Mouse (Mus musculus) midbrain, embryonic 11.5 days (tissue): ENCODE measurements at regions not wholly inside any gene's neighbourhood (a gene's known extent, or its start where the extent isn't known, plus 50 kb on each side); places are given as distances from the start of the nearest gene placed in this dataset.
A peak's percentile ranks its signal among the peaks of the same experiment; 100 is the strongest.

Source experiments
- ATAC-seq: fragments of 200-750 bp; cut with Nextera tagmentation; 2 replicates; pipeline ENCODE4 v1.8.0; 2017; ENCODE audit warnings: moderate TSS enrichment, moderate library complexity; ENCODE audit not compliant: low FRiP score
- DNase-seq: peaks from one replicate; pipeline ENCODE4 v3.0.0; 2015; ENCODE audit warnings: low spot score; ENCODE audit errors: missing footprints
- H3K27ac ChIP-seq: fragments of 300-500 bp; sonication (generic); 2 replicates; pipeline ENCODE4 v1.5.1; 2014; ENCODE audit warnings: low read depth, low read length
- H3K27me3 ChIP-seq: fragments of 300-500 bp; sonication (generic); 2 replicates; pipeline ENCODE4 v1.6.1; 2014; ENCODE audit warnings: mild to moderate bottlenecking, low read length, moderate library complexity, mixed read lengths; ENCODE audit not compliant: control insufficient read depth, insufficient read depth
- H3K36me3 ChIP-seq: fragments of 300-500 bp; sonication (generic); 2 replicates; pipeline ENCODE4 v1.6.1; 2014; ENCODE audit warnings: mild to moderate bottlenecking, low read length, moderate library complexity, mixed read lengths; ENCODE audit not compliant: control insufficient read depth, insufficient read depth
- H3K4me1 ChIP-seq: fragments of 300-500 bp; sonication (generic); 2 replicates; pipeline ENCODE4 v1.6.1; 2014; ENCODE audit warnings: low read length; ENCODE audit not compliant: control insufficient read depth, insufficient read depth
- H3K4me2 ChIP-seq: fragments of 300-500 bp; sonication (generic); 2 replicates; pipeline ENCODE4 v1.6.1; 2014; ENCODE audit warnings: mild to moderate bottlenecking, moderate library complexity
- H3K4me3 ChIP-seq: fragments of 300-500 bp; sonication (generic); 2 replicates; pipeline ENCODE4 v1.5.1; 2014; ENCODE audit warnings: low read depth, low read length
- H3K9ac ChIP-seq: fragments of 300-500 bp; sonication (generic); 2 replicates; pipeline ENCODE4 v1.6.1; 2014; ENCODE audit warnings: low read length
- H3K9me3 ChIP-seq: fragments of 300-500 bp; sonication (generic); 2 replicates; pipeline ENCODE4 v1.6.1; 2016; ENCODE audit warnings: low read length; ENCODE audit not compliant: control insufficient read depth
- WGBS: fragments of 180-500 bp; shearing (Covaris S2); extraction: QIAGEN DNeasy Blood & Tissue Kit; methylation state at CpG from one replicate; pipeline ENCODE4 v1.1.7; 2014; 5-methylcytosine and 5-hydroxymethylcytosine counted together

GRCm38 (mm10) chrX:10984894-10985293 lies 270.1 kb downstream of the Mid1ip1 start:
- H3K27ac ChIP-seq: no peak overlapping the region
- no peak overlapping the region for H3K4me2 ChIP-seq
- ATAC-seq: no peak
- H3K36me3 ChIP-seq: no peaks in the 10 kb centered on the region
- H3K9me3 ChIP-seq: no peaks in the 10 kb centered on the region
- H3K9ac ChIP-seq: no peak overlapping the region
- 92% methylated on average over 7 of the region's 7 CpGs for WGBS
- H3K27me3 ChIP-seq: no peaks in the 10 kb centered on the region
- DNase-seq: no peak
- H3K4me3 ChIP-seq: no peak overlapping the region
- H3K4me1 ChIP-seq: no peaks in the 10 kb centered on the region

DNA sequence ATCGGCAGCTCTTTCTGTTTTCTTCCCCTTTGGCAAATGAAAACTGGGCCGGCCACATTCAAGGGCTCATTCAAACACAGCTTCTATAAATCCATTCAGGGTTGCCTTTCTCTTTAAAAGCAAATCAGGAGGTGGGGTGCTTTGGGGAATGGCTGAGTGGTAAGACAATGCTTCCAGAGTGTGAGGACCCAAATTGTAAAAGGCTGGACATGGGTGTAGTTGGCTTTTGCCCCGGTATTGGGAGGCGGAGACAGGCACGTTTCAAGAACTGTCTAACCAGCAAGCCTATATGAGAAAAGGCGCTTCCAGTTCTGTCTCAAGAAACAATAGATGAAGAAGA lies 277.0 kb downstream of the Mid1ip1 start:
- no peaks in the 10 kb centered on the region for H3K27me3 ChIP-seq
- H3K4me2 ChIP-seq: peak overlapping the region; percentile 44
- WGBS: 34% methylated on average over 6 of the region's 6 CpGs
- H3K9me3 ChIP-seq: no peaks in the 10 kb centered on the region
- no peak overlapping the region for H3K4me3 ChIP-seq
- H3K4me1 ChIP-seq: peaks cover 10% of the 10 kb centered on the region
- H3K36me3 ChIP-seq: no peaks in the 10 kb centered on the region
- H3K9ac ChIP-seq: peak overlapping the region; percentile 38; the same call in 1 of the 2 replicates
- ATAC-seq: no peak
- DNase-seq: peak; percentile 93
- H3K27ac ChIP-seq: peak overlapping the region; percentile 72

DNA sequence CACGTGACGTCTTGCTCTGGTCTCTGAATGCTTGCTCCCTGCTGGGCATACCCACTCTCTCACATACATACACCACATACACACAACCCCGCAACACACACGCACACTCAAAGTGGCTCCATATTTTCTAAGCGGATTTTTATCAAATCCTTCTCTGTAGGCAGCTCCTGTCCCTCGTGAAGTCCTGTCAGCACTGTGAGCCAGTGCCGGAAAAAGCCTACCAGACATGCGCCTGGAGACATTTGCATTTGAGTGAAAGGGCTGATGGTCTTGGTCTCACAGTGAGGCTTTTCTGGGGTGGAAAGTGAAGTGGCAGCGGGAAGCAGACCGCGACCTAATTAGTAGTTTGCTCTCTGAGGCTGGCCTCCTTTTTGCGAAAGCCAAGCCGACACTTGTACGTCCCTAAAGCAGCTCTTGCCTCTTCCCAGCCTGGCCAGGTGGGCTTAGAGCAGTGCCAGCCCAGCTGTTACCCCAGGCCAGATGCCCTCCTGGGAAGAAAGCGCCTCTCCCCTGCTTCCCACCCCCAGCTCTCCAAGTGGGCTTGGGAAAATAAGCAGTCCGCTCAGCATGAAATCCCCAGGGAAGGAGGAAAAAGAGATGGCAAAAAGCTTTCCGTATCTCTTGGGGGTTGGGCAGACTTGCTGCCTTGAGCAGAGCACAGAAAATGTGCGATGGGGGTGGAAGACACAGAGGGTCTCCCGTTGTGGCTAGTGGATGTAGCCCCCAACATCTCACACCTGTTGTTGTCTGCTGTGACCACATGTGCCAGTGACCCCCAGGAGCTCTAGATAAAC lies 277.6 kb downstream of the Mid1ip1 start:
- peak overlapping the region; percentile 44 for H3K4me2 ChIP-seq
- peaks cover 10% of the 10 kb centered on the region for H3K4me1 ChIP-seq
- peak; percentile 91 for DNase-seq
- H3K27me3 ChIP-seq: no peaks in the 10 kb centered on the region
- 0 out of 2 replicates have a peak overlapping the region, but pooled peaks have one; percentile 13 for H3K4me3 ChIP-seq
- peak overlapping the region; percentile 45; the same call in 1 of the 2 replicates for H3K9ac ChIP-seq
- no peaks in the 10 kb centered on the region for H3K9me3 ChIP-seq
- H3K27ac ChIP-seq: peak overlapping the region; percentile 72
- no peaks in the 10 kb centered on the region for H3K36me3 ChIP-seq
- peak; percentile 79 for ATAC-seq
- WGBS: 29% methylated on average over 19 of the region's 19 CpGs

GRCm38 (mm10) chrX:10993005-10993377 lies 278.2 kb downstream of the Mid1ip1 start:
- H3K4me2 ChIP-seq: peak overlapping the region; percentile 44
- peak; percentile 68 for ATAC-seq
- H3K4me3 ChIP-seq: 0 out of 2 replicates have a peak overlapping the region, but pooled peaks have one; percentile 13
- H3K27me3 ChIP-seq: no peaks in the 10 kb centered on the region
- peaks cover 10% of the 10 kb centered on the region for H3K4me1 ChIP-seq
- 24% methylated on average over 6 of the region's 6 CpGs for WGBS
- DNase-seq: peak; percentile 90
- no peaks in the 10 kb centered on the region for H3K36me3 ChIP-seq
- no peaks in the 10 kb centered on the region for H3K9me3 ChIP-seq
- peak overlapping the region; percentile 45; the same call in 1 of the 2 replicates for H3K9ac ChIP-seq
- peak overlapping the region; percentile 72; the same call in 1 of the 2 replicates for H3K27ac ChIP-seq

DNA sequence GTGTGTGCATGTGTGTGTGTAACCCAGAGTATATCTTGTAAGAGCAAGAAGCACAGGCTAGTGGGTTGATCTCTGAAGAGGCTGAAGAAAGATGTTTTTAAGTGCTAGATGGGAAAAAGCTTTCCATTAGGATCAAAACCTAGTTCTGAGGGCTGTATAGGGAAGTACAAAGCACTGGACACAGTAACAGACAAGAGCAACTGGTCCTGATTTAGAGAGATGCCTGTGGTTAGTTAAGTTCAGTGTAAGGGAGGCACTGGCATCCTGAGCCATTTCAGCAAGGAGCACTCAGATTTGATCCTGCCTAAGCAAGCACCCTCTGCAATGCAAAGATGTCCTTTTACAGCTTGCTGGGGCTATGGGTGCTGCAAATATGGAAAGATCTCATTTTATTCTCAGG lies 280.1 kb downstream of the Mid1ip1 start:
- no peaks in the 10 kb centered on the region for H3K27me3 ChIP-seq
- no peak overlapping the region for H3K27ac ChIP-seq
- peaks cover 10% of the 10 kb centered on the region for H3K4me1 ChIP-seq
- no peak for ATAC-seq
- no peaks in the 10 kb centered on the region for H3K9me3 ChIP-seq
- no peaks in the 10 kb centered on the region for H3K36me3 ChIP-seq
- no peak for DNase-seq
- no peak overlapping the region for H3K4me3 ChIP-seq
- H3K4me2 ChIP-seq: no peak overlapping the region
- H3K9ac ChIP-seq: no peak overlapping the region

DNA sequence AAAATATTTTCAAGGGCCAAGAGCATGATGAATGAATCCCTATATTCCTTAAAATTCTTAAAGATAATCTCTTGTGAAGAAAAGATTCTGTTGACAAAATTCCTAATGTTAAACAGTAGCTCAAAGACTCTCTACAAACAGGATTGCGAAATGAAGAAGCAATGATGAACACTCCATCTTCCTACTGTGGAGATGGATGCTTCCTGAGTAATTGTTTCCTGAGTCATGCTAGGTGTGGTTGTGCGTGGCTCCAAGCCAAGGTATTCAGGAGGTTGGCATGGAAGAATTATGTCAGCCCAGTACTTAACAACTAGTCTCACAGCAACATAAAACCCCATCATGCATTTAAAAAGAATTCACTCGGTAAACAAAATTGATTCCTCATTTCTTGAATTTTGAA lies 286.4 kb downstream of the Mid1ip1 start:
- DNase-seq (no peak), ATAC-seq (no peak)
- no peak overlapping the region for H3K27ac ChIP-seq
- H3K9me3 ChIP-seq: no peaks in the 10 kb centered on the region
- WGBS: 84% methylated on average over 3 of the region's 3 CpGs
- H3K4me1 ChIP-seq: no peaks in the 10 kb centered on the region
- H3K9ac ChIP-seq: no peak overlapping the region
- no peaks in the 10 kb centered on the region for H3K36me3 ChIP-seq
- H3K27me3 ChIP-seq: no peaks in the 10 kb centered on the region
- H3K4me2 ChIP-seq: no peak overlapping the region
- no peak overlapping the region for H3K4me3 ChIP-seq

GRCm38 (mm10) chrX:11039278-11039677 lies 259.8 kb upstream of the H2al1a start:
- Histone ChIP-seq H3K27me3 (no peaks in the 10 kb centered on the region), H3K36me3 (no peaks in the 10 kb centered on the region), H3K4me3 (no peak overlapping the region), H3K4me2 (no peak overlapping the region), H3K4me1 (no peaks in the 10 kb centered on the region), H3K9ac (no peak overlapping the region), H3K9me3 (no peaks in the 10 kb centered on the region), H3K27ac (no peak overlapping the region)
- ATAC-seq (no peak), DNase-seq (no peak)

- no peak for ATAC-seq
- H3K4me2 ChIP-seq: no peak overlapping the region
- H3K36me3 ChIP-seq: no peaks in the 10 kb centered on the region
- H3K27me3 ChIP-seq: no peaks in the 10 kb centered on the region
- no peak overlapping the region for H3K4me3 ChIP-seq
- H3K9me3 ChIP-seq: no peaks in the 10 kb centered on the region
- no peak overlapping the region for H3K27ac ChIP-seq
- no peak for DNase-seq
- H3K9ac ChIP-seq: no peak overlapping the region
- WGBS: 95% methylated on average over 3 of the region's 3 CpGs
- no peaks in the 10 kb centered on the region for H3K4me1 ChIP-seq
Measured at GRCm38 (mm10) chrX:11046769-11047168, 252.3 kb upstream of the H2al1a start.

GRCm38 (mm10) chrX:11082171-11082570 lies 216.9 kb upstream of the H2al1a start:
- Histone ChIP-seq H3K4me2 (no peak overlapping the region), H3K4me1 (no peaks in the 10 kb centered on the region), H3K27me3 (no peaks in the 10 kb centered on the region), H3K9ac (no peak overlapping the region), H3K4me3 (no peak overlapping the region), H3K27ac (no peak overlapping the region), H3K9me3 (no peaks in the 10 kb centered on the region), H3K36me3 (no peaks in the 10 kb centered on the region)
- ATAC-seq (no peak), DNase-seq (no peak)
- WGBS: 79% methylated on average over 3 of the region's 3 CpGs
